Mouse (Mus musculus): ENCODE measurements at regions not wholly inside any gene's neighbourhood (a gene's known extent, or its start where the extent isn't known, plus 50 kb on each side); places are given as distances from the start of the nearest gene placed in this dataset.

DNA sequence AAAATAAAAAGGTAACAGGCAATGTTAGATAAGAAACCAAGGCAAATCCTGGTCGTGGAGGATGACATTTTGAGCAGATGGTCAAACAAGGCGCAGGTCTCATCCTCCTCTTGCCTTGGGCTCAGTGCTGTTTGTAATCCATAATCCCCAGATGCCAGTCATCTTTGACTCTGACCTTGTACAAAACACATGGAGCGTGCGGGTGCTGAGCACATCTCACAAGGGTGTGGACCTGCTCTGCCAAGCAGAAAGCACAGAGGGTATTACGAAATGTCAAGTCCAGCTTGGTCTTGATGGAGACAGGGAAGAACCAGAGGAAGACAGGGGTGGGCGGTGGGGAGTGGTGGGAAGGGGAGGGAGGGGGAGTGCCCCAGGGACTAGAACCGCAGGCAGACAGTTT is 116.9 kb upstream of the Auts2 start:
- DNase-seq (ENCODE audit: low read depth): no peak

DNA sequence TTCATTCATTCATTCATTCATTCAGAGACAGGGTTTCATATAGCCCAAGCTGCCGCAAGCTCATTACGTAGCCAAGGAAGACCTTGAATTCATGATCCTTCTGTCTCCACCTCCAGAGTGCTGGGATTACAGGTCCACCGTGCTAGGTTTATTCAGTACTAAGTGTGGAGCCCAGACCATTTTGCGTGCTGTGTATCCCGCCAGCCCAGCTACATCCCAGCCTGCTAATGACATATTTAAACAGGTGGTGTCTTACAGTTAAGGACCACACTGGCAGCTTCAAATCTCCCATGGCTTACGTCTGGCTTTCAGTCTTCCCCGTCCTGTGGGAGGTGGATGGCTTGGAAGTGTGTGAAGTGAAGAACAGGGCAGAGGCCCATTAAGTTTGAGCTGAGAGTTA is 111.2 kb upstream of the Auts2 start:
- no peak for DNase-seq (ENCODE audit: low read depth)

DNA sequence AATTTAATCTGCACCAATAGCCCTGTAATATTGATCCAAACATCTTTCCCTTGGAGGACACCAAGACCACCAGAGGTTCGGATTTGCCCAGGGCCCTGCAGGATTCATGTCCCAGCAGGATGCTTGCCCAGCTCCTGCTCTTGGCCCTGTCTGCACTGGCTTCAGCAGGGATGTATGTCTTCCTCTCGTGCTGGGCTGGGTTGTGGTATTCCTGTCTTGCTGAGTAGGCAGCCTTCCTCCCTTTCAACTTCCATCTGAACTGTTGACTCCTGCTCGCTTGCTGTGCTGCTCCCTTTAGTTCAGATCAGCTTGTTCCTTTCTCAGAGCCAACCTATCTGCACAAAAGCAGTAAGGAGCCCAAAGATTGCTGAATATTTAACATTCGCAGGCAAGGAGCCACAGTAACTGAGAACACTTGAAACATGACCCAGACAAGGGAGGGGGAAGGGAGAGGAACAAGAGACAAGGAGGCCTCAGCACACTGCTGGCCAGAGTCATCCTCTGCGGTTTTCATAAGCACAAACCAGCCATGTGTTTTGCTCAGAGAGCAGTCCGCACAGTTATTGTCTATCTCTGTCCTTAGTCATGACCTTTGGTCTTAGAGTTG is 110.7 kb upstream of the Auts2 start:
- no peak for DNase-seq (ENCODE audit: low read depth)

DNA sequence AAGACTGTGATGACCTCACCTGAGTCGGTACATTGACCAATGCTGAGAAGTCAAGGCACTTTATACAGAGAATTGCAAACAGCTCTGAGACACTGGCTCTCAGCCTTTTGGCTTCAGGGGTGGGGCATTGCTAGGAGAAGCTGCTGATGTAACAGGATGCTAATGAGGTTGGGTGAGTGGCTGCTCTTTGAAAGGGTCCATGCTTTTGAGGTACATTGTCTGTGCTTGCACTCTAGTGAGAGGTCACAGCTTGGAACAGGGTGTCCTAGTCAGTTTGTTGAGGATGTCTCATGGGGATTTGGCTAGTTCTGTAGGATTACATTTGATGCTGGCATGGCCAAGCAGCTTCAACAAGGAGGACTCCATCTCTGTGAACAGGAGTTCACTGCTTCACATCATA is 109.1 kb upstream of the Auts2 start:
- no peak for DNase-seq (ENCODE audit: low read depth)

DNA sequence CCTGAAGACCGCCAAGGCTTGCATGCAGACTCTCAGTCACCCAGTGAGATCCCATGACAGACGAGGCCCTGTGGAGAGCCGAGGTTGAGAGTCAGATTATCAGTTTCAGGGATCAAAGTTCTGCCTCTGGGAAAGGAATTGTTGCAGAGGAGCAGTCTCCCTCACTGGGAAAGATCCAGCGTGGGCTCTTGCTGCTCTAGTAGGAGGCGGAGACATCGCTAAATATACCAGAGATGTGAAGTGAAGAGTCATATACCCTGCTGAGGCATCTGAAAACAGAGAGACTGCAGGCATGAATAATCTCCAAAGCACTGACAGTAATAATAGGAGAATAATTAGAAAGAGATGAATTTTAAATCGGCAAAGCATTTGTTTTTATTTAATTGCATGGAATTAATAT is 106.6 kb upstream of the Auts2 start:
- no peak for DNase-seq (ENCODE audit: low read depth)

DNA sequence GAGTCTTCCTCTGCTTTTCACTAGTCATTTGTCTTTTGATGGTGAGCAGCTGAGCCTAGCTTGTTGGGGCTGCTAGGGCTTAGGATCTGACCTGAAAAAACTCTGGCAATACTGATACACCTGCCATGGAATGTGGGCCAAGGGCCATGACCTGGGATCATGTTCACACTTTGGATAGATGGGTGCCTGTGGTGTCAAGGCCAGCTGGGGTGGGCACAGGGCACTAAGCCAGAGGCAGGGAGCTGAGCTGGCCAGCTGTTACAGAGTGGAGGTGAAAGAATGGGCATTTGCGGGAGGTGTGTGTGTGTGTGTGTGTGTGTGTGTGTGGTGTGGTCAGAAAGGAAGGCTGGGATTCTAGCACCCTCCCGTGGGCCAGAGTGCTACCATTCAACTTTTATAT is 105.6 kb upstream of the Auts2 start:
- no peak for DNase-seq (ENCODE audit: low read depth)

DNA sequence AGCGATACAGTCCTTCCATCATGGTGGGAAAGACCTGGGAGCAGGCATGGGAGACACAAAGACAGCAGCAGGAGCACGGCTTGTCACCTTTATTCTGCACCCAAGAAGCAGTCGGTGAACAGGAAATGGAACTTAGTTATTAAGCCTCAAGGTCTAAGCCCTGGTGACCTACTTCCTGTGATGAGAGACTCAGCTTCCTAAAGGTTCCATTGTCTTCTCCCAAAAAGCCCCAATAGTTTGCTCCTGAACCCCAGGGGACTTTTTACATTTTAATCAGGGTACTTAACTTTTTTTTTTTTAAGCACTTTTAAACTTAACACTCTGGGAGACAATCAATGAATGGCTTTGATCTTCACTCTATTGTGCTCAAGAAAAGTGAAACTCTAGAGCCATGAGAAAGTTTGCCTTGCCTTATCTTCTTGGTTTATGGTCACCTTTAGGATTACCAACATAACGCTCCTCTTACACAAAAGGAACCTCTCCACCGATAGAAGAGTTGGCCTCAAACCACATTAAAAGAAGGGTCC is 101.6 kb upstream of the Auts2 start:
- no peak for DNase-seq (ENCODE audit: low read depth)

DNA sequence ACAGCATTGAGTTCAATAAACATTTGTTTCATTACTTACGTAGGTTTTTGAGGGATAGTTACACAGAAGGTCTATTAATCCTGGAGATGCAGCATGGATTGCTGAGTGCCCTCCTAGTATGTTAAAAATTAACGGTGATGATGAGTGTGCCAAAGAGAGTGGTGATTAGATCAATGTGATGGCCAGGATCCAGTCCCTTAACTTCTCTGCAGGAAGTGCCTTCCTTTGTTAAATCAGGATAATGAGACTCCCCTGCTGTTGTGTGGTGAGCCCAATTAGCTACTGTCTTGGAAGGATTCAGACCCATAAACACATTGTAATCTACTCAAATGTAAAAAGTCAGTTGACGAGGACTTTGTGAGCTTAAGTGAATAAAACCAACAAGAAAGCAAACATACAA is 100.1 kb upstream of the Auts2 start:
- DNase-seq (ENCODE audit: low read depth): no peak

DNA sequence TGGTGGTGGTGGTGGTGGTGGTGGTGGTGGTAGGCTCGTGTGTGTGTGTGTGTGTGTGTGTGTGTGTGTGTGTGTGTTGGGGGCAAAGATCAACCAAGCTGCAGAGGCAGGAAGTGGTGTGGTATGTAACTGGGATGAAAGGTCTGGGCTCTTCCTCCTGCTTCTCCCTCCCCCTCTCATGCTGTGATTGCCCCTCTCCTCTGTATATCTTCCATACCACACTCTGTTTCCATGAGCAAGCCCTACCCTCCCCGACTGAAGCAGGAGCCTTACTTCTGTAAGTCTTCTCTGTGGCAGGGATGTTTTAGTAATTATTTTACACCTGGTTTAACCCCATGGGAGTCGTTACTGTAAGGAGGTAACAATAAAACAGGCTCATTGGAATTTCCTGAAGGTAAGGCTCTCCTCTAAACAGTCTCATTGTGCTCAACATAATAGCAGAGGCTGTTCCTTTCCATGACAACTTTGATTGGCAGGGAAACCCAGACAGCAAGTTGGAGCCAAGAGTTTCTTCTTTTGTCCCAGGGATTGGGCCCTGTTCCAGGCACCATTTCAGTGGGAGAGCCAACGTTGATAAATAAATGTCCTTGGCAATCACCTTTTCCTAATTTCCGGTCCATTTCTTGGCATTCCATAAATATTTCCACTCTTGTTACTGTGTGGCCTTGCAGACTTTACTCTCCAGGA is 90.2 kb upstream of the Auts2 start:
- DNase-seq (ENCODE audit: low read depth): no peak

DNA sequence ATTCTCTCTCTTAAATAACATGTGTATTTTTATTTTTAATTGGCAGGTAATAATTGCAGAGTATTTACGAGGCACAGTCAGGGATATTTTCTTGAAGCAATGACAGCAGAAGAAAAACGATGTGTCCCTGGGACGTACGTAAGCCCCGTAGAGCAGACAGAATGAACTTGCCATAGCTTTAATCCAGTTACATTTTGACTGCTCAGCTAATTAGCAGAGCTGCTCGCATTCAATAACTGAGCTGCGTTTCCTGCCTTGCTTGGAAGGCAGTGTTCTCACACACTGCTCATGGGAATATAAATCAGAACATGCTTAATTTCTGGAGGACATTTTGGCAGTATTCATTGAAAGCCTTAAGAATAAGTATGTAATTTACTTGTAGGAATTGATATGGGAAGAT is 78.6 kb upstream of the Auts2 start:
- no peak for DNase-seq (ENCODE audit: low read depth)

DNA sequence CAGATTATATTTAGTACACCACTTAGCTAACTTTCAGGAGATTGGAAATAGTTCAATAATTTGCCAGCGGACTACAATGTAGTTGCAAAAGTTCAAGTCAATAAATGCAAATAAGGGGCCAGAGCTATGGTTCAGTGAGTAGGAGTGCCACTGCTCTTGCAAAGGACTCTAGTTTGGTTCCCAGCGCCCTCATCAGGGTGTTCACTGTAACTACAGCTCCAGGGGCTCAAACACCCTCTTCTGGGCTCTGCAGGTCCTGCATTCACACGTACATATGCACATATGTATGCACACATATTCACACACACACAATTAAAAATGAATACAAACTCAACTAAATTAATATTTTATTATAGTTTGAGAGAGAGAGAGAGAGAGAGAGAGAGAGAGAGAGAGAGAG is 74.1 kb upstream of the Auts2 start:
- no peak for DNase-seq (ENCODE audit: low read depth)

DNA sequence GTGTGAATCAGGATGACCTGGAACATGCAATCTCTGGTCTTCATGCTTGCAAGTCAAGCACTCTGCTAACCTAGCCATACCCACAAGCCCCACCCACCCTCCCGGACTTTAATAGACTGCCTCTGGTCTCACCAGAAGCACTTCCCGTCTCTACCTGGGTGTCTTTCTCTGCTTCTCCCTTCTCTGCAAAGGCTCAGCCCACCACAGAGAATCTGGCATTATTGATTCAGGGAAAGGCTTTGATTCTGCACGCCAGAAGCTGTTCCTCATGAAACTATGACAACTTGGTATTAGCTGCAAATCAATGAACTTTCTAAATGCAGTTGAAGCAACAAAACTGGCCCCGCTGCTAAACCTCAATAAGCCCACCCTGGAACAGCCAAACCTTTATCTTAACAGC is 66.1 kb upstream of the Auts2 start:
- no peak for DNase-seq (ENCODE audit: low read depth)

DNA sequence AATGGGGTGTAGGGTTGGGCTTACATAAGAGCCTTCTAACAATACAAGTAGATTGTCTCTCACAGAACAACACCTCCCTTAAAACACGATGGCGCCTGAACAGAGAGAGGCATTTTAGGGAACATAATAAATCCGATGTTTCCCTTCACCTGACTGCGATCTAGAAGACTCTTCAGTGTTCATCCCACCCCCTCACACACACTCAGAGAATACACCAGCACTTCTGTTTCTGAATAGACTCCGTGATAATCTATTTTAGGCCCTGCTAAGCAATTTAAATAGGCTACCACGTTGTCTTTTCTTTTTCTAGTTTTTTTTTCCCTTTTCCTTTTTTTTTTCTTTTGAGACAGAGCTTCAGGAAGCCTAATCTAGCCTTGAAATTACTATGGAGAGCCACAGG is 63.1 kb upstream of the Auts2 start:
- no peak for DNase-seq (ENCODE audit: low read depth)

DNA sequence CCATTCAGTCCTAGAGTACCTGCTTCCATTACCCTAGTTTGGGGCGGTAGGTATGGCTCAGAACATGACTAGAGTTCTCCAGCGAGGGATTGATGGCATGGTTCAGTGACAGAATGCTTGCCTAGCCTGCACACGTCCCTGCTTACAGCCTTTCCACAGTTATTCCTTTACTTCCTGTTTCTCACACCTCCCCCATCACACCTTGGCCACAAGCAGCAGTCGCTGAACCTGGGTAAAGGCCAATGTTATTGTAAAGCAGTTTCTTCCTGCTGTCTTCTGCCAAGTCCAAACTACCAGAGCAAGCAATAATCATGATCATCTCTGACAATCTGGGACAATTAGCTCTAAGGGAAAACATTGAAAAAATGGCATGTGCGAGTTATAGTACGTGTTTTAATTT is 51.7 kb upstream of the Auts2 start:
- no peak for DNase-seq (ENCODE audit: low read depth)

All from naive thymus-derived CD4-positive, alpha-beta T cell, adult 2 months (primary cell).